Mouse (Mus musculus): ENCODE results near the gene A4galt. TPM values are rescaled to one million over a fixed set of nuclear protein-coding genes. Genes with fewer than 3 reads are reported as not detected.
A peak's percentile ranks its signal among the peaks of the same experiment; 100 is the strongest.

Gene A4galt
- 0.53 and 0.59 TPM in 2 replicates for polyA plus RNA-seq (2016; fragmentation: Nextera tagmentation; extraction: Ambion mirVana)

DNA sequence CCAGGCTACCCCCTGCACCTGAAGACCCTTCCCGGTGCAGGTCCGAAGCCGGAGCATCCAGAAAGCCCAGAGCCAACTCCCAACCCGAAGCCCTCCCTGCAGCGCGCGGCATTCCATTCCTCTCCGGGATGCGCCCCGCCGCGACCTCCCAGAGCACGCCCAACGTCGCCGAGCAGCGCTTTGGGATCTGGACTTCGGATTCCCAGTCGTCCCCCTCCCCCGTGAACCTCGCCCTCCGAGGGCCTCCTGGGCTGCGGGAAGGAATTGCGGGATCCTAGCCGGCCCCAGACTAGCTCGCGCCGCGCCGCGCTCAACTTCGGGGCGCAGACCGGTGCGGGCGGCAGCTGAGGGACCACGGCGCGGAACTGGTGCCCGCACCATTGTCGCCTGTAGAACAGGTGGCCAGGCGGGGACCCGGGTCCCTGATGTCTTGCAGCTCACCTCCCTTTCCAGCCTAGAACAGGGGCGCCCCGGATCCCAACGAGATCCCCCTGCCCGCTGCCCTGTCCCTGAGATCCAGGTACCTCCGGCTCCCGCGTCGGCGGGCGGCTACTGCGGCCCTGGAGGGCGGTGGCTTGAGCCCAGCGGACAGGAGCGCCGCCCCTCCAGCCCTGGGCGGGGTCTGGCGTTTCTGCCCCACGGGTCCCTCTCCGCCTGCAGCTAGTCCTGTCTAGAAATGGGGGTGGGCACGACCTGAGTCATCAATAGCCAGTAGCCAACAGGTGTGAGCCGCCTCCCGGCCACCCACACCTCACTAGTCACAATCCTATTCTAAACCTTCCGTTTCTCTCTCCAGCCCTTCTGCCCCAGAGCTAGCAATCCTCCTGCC is at the start of gene A4galt:
Gene A4galt (minus strand): TSS at position 599 of the 829 bp plus-strand sequence.
- Histone ChIP-seq H3K27ac (peak within 1 kb of the TSS; percentile 48), H3K27me3 (ENCODE audit: poor library complexity, severe bottlenecking) (peaks cover 55% of the 10 kb centered on the region), H3K36me3 (replicated peaks) (no peaks in the 10 kb centered on the region), H3K9me3 (peaks cover 8% of the 10 kb centered on the region; the same call in 1 of the 2 replicates), H3K4me3 (peak within 1 kb of the TSS; percentile 67), H3K4me1 (peaks cover 21% of the 10 kb centered on the region)
- 2% methylated on average over 62 of the region's 66 CpGs for WGBS
- DNase-seq (ENCODE audit: extremely low spot score, low spot score) = peak; percentile 40

DNA sequence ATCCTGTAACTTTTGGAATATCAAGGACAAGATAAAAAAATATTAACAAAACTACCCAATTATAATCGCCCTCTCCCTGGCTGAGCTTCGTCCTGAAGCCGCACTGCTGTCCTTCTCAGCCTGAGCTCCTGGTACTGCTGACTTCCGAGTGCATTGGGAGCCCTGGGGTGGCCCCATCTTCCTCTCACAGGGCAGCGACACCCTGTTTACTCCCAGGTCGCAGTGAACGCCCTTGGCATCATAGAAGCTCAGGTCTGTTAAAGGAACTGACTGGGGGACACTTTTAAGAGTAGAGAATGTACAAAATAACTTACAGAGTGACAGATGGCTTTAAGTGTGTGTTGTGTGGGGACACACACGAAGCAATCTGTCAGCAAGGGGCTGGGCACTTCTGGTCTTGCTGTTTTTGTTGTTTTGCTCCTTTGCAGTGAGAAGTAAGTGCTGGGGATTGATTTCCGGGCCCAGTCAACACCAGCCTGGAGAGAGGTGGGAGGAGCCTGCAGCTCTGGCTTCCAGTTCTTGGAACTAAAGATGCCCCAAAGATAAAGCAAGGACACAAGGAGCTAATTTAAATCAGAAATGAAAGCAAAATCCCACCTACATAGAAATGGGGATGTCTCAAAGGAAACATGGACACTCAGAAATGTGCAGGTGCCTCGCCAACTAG is 48.5 kb upstream of the A4galt start:
- 63% methylated on average over 10 of the region's 10 CpGs for WGBS
- no peaks in the 10 kb centered on the region for H3K9me3 ChIP-seq
- H3K36me3 ChIP-seq (replicated peaks) = no peaks in the 10 kb centered on the region
- no peaks in the 10 kb centered on the region for H3K27me3 ChIP-seq (ENCODE audit: poor library complexity, severe bottlenecking)
- no peak overlapping the region for H3K27ac ChIP-seq
- DNase-seq (ENCODE audit: extremely low spot score, low spot score) = no peak
- H3K4me1 ChIP-seq = peaks cover 21% of the 10 kb centered on the region
- no peak overlapping the region for H3K4me3 ChIP-seq

DNA sequence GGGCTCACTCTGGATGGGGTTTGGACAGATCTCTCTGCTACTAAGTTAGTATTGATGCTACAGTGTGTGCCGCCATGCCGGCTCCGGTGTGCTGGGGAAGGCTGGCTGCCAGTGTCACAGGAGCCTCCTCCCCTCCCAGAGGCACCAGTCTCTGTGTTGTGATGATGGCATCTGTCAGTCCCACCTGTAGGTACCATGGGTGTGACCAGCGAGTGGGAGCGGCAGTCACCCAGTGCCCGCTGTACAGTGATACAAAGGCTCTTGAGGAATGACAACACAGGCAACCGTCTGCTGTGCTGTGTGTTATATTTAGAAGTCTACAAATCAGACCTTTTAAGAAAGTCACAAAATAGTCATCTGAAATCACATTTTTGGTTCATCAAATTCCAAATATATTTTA is 47.9 kb upstream of the A4galt start:
- Histone ChIP-seq H3K27ac (no peak overlapping the region), H3K4me3 (no peak overlapping the region), H3K4me1 (peaks cover 17% of the 10 kb centered on the region), H3K9me3 (no peaks in the 10 kb centered on the region), H3K36me3 (replicated peaks) (no peaks in the 10 kb centered on the region), H3K27me3 (ENCODE audit: poor library complexity, severe bottlenecking) (no peaks in the 10 kb centered on the region)
- no peak for DNase-seq (ENCODE audit: extremely low spot score, low spot score)
- 96% methylated on average over 7 of the region's 7 CpGs for WGBS

DNA sequence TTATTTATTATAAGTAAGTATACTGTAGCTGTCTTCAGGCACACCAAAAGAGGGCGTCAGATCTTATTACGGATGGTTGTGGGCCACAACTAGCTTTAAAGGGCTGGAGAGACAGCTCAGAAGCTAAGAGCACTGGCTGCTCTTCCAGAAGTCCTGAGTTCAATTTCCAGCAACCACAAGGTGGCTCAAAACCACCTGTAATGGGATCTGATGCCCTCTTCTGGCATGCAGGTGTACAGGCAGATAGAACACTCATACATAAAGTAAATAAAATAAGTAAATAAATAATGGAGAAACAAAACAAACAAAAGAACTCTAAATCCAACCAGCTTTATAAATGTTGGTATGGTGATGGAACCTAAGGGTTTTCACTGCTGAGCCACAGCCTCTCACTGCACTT is 47.2 kb upstream of the A4galt start:
- Histone ChIP-seq H3K36me3 (replicated peaks) (no peaks in the 10 kb centered on the region), H3K27ac (no peak overlapping the region), H3K4me1 (peaks cover 17% of the 10 kb centered on the region), H3K4me3 (no peak overlapping the region), H3K9me3 (no peaks in the 10 kb centered on the region), H3K27me3 (ENCODE audit: poor library complexity, severe bottlenecking) (no peaks in the 10 kb centered on the region)
- 92% methylated on average over 2 of the region's 2 CpGs for WGBS
- no peak for DNase-seq (ENCODE audit: extremely low spot score, low spot score)

DNA sequence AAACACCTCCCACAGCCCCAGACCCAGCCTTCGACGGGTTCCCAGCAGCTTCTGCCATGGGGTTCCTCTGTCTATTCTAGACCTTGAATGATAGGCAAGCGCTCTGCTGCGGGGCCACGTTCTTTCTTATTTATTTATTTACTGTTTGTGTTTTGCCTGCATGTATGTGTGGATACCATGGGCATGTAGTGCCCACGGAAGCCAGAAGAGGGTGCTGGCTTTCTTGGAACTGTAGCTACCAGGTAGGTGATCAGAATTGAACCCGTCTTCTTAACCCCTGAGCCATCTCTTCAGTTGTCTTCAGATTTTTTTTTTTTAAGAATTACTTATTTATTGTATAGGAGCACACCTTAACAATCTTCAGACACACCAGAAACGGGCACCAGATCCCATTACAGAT is 46.7 kb upstream of the A4galt start:
- H3K27ac ChIP-seq = no peak overlapping the region
- H3K36me3 ChIP-seq (replicated peaks) = no peaks in the 10 kb centered on the region
- H3K9me3 ChIP-seq = no peaks in the 10 kb centered on the region
- peaks cover 17% of the 10 kb centered on the region for H3K4me1 ChIP-seq
- no peak for DNase-seq (ENCODE audit: extremely low spot score, low spot score)
- no peak overlapping the region for H3K4me3 ChIP-seq
- H3K27me3 ChIP-seq (ENCODE audit: poor library complexity, severe bottlenecking) = no peaks in the 10 kb centered on the region
- 82% methylated on average over 8 of the region's 8 CpGs for WGBS

DNA sequence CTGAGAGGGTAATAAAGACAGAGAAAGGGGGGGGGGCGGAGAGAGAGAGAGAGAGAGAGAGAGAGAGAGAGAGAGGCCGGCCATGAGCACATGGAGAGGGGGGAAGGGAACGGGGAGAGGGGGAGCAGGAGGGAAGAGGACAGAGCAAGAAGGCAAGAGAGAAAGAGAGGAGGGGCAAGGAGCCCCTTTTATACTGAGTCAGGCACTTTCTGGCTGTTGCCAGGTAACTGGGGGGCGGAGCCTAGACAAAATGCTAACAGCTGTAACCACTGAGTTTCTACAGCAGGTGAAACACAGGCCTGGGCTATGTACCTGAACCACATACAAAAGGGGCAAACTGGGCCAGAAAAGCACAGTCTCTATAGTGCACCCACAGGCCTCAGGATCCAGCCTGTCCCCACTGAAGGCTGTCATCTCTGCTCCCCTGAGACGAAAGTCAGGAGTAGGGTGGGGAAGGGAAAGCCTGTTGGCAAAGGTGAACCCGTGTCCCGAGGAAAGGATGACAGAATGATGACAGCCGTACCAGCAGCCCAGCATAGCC is 45.3 kb upstream of the A4galt start:
- Histone ChIP-seq H3K9me3 (no peaks in the 10 kb centered on the region), H3K4me1 (peaks cover 17% of the 10 kb centered on the region), H3K27me3 (ENCODE audit: poor library complexity, severe bottlenecking) (no peaks in the 10 kb centered on the region), H3K27ac (peak overlapping the region; percentile 48), H3K4me3 (no peak overlapping the region), H3K36me3 (replicated peaks) (no peaks in the 10 kb centered on the region)
- DNase-seq (ENCODE audit: extremely low spot score, low spot score) = no peak
- 60% methylated on average over 7 of the region's 8 CpGs for WGBS

DNA sequence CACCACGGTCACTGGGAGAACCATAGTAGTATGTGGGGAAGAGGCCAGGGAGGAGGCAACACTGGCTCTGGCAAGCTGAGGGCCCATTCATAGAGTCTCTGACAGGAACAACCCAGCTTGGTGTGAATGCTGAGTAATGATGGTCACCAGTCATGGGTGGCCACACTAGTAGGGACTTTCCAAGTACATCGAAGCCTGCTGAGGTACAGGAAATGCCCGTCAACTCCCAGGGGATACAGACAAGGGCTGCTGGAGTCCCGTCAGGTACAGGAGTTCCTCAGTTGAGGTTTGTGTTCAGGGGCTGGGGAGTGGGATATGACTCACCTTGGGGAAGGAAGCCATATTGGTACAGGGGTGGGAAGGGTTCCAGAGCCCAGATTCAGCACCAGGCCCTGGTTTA is 44.5 kb upstream of the A4galt start:
- 83% methylated on average over 4 of the region's 4 CpGs for WGBS
- H3K36me3 ChIP-seq (replicated peaks) = no peaks in the 10 kb centered on the region
- H3K4me3 ChIP-seq = no peak overlapping the region
- no peak for DNase-seq (ENCODE audit: extremely low spot score, low spot score)
- peaks cover 17% of the 10 kb centered on the region for H3K4me1 ChIP-seq
- peak overlapping the region; percentile 48; the same call in 1 of the 2 replicates for H3K27ac ChIP-seq
- H3K27me3 ChIP-seq (ENCODE audit: poor library complexity, severe bottlenecking) = no peaks in the 10 kb centered on the region
- H3K9me3 ChIP-seq = no peaks in the 10 kb centered on the region

DNA sequence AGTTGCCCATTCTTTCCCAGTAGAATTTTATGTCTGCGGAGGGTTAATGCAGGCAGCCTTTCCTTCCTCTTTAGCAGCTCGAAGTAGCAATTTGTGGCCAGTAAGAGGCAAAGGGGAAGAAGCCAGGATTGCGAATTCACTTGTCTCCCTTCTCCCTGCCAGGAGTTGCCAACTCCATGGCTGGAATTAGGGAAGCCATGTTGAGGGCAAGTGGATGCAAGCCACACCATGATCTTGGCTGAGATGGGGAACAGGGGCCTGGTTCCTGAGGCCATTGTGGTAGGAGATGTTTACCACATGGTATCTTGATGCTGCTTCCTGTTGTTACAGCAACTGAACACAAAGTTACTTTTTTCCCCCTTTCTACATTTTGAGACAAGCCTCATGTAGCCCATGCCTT is 43.4 kb upstream of the A4galt start:
- Histone ChIP-seq H3K4me1 (peaks cover 22% of the 10 kb centered on the region), H3K9me3 (no peaks in the 10 kb centered on the region), H3K27ac (no peak overlapping the region), H3K4me3 (no peak overlapping the region), H3K27me3 (ENCODE audit: poor library complexity, severe bottlenecking) (no peaks in the 10 kb centered on the region), H3K36me3 (replicated peaks) (no peaks in the 10 kb centered on the region)
- 84% methylated on average over 3 of the region's 3 CpGs for WGBS
- no peak for DNase-seq (ENCODE audit: extremely low spot score, low spot score)

DNA sequence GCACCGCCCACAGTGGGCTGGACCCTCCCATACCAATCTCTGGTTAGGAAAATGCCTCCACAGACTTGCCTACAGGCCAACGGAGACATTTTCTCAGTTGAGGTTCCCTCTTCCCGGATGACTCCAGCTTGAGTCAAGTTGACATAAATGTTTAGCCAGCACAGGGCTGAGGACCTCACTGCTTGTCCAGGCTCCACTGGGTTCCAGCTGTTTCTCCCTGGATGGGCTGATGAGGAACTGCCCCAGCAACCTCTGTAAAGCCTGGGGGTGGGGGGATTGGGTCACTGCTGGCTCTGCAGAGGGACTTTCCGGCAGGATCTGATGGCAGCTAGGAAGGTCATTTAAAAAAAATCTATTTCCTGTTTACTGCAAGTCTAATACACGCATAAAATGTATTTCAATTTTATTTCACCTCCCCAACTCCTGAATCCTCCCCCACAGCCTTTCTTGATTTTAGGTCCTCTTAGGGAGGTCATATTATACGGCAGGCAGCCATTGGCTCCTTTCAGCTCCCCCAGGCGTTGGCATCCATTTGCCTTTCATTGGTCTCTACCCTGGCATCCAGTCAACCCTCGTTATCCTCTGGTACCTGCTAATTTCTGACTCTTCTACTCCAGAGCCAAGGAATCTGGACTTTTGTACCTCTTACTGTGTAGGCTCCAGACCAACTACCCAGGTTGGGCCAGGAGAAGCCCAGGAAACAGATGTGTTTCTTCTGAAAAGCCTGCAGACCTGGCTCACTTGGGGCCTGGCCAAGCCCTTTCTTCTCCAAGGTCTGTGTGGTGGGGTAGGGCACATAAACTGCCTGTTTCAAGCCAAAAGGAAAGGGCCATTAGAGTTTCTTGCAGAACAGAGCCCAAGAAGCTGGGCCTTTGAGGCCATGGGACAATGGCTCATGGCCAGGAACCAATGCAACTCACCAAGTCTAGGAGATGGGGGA is 42.4 kb upstream of the A4galt start:
- WGBS = 88% methylated on average over 8 of the region's 8 CpGs
- H3K27ac ChIP-seq = no peak overlapping the region
- no peaks in the 10 kb centered on the region for H3K9me3 ChIP-seq
- no peak for DNase-seq (ENCODE audit: extremely low spot score, low spot score)
- H3K27me3 ChIP-seq (ENCODE audit: poor library complexity, severe bottlenecking) = no peaks in the 10 kb centered on the region
- H3K4me1 ChIP-seq = peaks cover 22% of the 10 kb centered on the region
- H3K36me3 ChIP-seq (replicated peaks) = no peaks in the 10 kb centered on the region
- no peak overlapping the region for H3K4me3 ChIP-seq

DNA sequence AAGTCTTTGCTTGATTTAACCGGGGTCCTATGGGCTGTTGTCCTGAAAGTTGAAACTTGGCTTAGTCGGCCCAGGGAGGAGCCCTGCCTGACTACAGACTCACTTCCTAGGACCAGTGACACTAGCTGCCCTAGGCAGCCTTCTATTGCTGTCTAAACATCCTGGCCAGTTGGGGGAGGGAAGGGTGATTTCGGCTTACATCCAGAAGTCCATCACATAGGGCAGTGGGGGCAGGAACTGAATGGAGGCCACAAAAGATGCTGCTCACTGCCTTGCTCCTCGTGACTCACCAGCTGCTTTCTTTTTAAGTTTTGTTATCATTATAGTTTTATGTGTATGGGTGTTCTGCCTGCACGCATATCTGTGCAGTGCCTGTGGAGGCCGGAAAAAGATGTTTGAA is 41.6 kb upstream of the A4galt start:
- H3K4me3 ChIP-seq = no peak overlapping the region
- no peaks in the 10 kb centered on the region for H3K9me3 ChIP-seq
- no peaks in the 10 kb centered on the region for H3K27me3 ChIP-seq (ENCODE audit: poor library complexity, severe bottlenecking)
- peaks cover 22% of the 10 kb centered on the region for H3K4me1 ChIP-seq
- H3K36me3 ChIP-seq (replicated peaks) = no peaks in the 10 kb centered on the region
- no peak for DNase-seq (ENCODE audit: extremely low spot score, low spot score)
- no peak overlapping the region for H3K27ac ChIP-seq
- WGBS = 83% methylated on average over 6 of the region's 6 CpGs

DNA sequence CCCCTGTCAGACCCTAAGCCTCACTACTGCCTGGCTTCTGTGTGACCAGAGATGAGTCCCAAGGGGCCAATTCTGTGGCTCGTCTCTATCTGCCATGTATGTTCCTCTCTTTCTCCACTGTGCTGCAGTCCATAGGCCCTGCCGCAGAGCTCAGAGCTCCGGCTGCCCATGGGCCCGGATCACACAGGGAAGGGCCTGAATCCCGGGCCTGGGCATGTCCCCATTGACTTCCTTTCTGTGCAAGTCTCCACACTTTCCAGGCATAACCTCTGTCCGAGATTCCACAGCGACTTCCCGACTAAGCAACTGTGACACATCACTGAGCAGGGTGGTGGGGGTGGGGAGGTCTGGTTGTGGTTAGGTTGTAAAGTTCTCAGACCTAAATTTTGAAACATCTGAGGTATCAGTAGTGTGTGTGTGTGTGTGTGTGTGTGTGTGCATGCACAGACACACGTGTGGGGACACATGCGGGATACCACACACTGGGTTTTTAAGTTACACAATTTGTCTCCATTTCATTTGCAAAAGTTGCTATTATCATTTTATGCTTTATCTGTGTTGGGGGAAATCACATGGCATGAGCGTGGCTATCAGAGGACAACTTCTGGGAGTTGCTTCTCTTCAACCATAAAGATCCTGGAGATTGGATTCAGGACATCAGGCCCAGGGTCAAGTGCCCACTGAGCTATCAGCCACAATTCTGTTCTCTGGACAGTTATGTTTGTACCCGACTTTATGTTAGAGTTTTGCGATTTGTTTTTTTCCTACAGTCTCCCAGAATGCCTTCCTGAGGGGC is 40.9 kb upstream of the A4galt start:
- Histone ChIP-seq H3K27me3 (ENCODE audit: poor library complexity, severe bottlenecking) (no peaks in the 10 kb centered on the region), H3K36me3 (replicated peaks) (no peaks in the 10 kb centered on the region), H3K27ac (no peak overlapping the region), H3K4me1 (peaks cover 20% of the 10 kb centered on the region), H3K4me3 (no peak overlapping the region), H3K9me3 (no peaks in the 10 kb centered on the region)
- WGBS = 93% methylated on average over 13 of the region's 13 CpGs
- DNase-seq (ENCODE audit: extremely low spot score, low spot score) = no peak

DNA sequence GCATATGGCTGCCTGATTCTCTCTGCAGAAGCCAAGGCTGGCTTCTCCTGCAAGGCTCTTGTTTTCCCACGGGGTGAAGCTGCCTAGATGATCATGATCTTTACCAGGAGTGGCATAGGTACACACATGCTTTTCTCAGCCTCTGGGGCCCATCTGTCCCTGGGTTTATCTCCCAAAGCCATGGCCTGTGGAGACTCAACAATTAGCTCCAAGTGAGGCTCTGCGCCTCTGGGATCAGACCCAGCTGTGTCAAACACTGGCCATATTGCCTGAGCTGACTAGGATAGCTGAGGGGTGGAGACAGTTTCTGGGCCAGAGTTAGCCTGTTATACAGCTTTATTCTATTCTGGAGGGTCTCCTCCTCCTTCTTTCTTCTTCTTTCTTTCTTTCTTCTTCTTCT is 39.3 kb upstream of the A4galt start:
- H3K27me3 ChIP-seq (ENCODE audit: poor library complexity, severe bottlenecking) = no peaks in the 10 kb centered on the region
- no peak overlapping the region for H3K27ac ChIP-seq
- no peak overlapping the region for H3K4me3 ChIP-seq
- no peak for DNase-seq (ENCODE audit: extremely low spot score, low spot score)
- H3K4me1 ChIP-seq = peaks cover 5% of the 10 kb centered on the region; the same call in 1 of the 2 replicates
- WGBS = 85% methylated on average over 2 of the region's 2 CpGs
- H3K9me3 ChIP-seq = 0 out of 2 replicates have a peak, but pooled peaks cover 5% of the 10 kb centered on the region
- no peaks in the 10 kb centered on the region for H3K36me3 ChIP-seq (replicated peaks)

Data from forebrain, embryonic 10.5 days (tissue).